Mouse (Mus musculus): ENCODE data around the gene Olfr1281. TPM values are rescaled to one million over a fixed set of nuclear protein-coding genes. Genes with fewer than 3 reads are reported as not detected.
"Not testable (repeated sequence)": the region's sequence is repeated elsewhere in the genome, so short reads cannot be mapped to it uniquely, and the experiment has no call there.

Olfr1281 gene
- not detected for total RNA-seq (2021)

DNA sequence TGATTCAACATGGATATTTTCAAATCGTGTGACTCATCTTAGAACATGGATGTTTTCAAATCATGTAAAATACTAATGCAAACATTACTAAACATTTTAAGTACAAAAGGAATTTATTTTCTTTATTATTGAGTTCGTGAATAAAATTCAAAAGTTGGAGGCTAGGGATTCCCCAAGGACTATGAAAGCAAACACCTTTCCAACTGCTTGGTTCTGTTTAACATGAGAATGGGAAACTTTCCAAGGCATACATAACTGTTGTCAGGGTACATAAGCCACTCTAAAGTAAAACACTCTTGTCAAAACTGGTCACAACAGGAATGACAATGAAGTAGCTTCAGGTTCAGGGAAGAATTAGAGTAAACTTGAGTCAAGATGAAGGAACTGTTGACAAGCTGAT, at the start of gene Olfr1281:
Olfr1281 (plus strand) TSS at position 301 of the 400 bp plus-strand sequence.
- no peak for DNase-seq
- intact Hi-C loops (cut with DNase I) = no loop called here

DNA sequence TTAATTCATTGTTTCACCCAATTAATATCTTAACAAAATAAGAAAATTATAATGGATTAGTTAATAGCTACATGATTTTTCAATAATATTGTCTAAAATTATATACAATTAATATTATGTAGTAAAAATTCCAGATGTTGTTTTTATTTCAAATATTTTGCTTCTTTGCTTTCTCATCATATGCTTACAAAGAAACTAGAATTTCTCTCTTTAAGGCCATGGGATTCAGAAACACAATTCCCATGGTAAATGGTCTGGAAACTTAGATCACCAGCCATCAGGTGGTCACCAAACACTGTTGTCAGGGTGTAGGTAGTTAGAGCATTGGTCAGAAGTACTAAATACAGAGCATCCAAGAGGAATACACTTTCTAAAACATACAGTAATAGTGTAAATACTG, 36.5 kb upstream of the Olfr1281 start, which contains the start of gene Olfr1278:
Olfr1278 (plus strand) TSS at position 301 of the 400 bp plus-strand sequence.
- intact Hi-C loops (cut with DNase I) = no loop called here
- no peak for DNase-seq

DNA sequence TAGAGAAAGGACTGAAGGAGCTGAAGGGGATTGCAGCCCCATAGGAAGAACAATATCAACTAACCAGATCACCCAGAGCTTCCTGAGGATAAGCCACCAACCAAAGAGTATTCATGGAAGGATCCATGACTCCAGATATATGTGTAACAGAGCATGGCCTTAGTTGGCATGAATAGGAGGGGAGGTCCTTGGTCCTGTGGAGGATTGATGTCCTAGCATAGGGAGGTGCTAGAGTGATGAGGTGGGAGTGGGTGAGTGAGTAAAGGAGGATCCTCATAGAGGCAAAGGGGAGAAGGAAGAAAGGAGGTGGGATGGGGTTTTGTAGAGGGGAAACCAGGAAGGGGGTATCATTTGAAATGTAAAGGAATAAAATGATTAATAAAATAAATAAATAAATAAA, 27.8 kb upstream of the Olfr1281 start:
- DNase-seq = no peak
- intact Hi-C loops (cut with DNase I) = no loop called here

DNA sequence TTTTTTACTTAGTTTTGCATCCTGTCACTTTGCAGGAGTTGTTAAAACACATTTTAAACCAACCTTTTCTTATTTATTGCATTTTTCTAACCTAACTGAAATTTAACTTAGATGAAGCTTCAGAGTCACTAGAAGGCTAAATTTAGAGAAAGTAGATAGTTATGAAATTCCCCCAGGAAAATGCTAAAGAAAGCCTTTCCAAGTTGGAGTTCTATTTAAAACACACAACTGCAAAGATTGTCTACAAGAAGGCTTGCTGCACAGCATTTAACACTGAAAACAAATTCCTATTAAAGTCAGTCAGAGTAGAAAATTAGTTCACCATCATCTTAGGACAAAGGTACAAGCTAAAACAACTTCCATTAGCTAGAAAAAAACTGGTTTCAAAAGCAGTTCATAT, 25.9 kb upstream of the Olfr1281 start, which contains the start of gene Olfr1279:
Olfr1279 (plus strand) TSS at position 262 of the 400 bp plus-strand sequence.
- no peak for DNase-seq
- intact Hi-C loops (cut with DNase I) = no loop called here

DNA sequence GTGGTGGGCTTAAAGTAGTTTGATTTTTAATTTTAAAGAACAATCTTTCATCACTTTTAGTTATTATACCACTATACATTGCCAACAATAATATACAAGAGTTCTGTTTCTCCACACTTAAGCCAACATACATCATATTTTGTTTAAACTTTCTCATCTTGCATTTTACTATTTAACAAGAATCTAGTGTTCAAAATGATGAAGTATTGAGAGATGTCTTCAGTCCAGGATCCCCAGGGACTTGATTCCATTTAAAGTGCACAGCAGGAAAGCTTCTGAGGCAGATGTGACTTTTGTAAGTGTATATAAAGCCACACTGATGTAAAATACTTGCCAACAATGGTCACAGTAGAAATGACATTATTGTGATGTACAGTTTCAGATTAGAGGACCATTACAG, 12.6 kb upstream of the Olfr1281 start, which contains the start of gene Olfr1280:
Olfr1280 (plus strand) TSS at position 301 of the 400 bp plus-strand sequence.
- intact Hi-C loops (cut with DNase I) = no loop called here
- no peak for DNase-seq

DNA sequence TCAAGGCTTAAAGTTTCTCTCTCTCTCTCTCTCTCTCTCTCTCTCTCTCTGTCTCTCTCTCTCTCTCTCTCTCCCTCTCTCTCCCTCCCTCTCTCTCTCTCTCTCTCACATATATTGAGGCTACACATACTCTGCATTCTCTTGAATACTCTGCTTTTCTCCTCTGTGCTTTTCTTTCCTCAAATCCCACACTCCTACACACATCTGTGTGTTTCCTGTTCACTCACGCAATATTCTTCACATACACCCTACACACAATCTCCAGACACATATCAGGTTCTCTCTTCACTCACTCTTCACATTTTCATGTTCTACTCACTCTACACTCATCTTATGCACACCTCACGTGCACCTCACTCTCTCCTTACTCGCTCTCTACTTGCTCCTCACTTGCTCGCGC, 7.4 kb downstream of the Olfr1281 start:
- intact Hi-C loops (cut with DNase I); DNase-seq: not testable (repeated sequence)

DNA sequence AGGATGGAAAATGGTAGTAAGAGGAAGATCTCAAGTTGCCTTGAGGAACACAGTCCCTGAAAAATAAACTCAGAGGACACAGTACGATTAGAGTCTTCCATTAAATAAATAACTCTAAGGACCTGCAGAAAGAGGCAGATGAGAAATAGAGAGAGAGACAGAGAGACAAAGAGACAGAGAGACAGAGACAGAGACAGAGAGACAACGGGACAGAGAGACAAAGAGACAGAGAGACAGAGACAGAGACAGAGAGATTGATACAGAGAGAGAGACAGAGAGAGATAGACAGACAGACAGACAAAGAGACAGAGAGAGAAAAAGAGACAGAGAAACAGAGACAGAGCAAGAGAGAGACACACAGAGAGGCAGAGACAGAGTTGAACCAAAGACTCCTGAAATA, 9.7 kb downstream of the Olfr1281 start, which contains the start of gene Olfr1282:
Olfr1282 (minus strand) TSS at position 101 of the 400 bp plus-strand sequence.
- intact Hi-C loops (cut with DNase I) = no loop called here
- no peak for DNase-seq

DNA sequence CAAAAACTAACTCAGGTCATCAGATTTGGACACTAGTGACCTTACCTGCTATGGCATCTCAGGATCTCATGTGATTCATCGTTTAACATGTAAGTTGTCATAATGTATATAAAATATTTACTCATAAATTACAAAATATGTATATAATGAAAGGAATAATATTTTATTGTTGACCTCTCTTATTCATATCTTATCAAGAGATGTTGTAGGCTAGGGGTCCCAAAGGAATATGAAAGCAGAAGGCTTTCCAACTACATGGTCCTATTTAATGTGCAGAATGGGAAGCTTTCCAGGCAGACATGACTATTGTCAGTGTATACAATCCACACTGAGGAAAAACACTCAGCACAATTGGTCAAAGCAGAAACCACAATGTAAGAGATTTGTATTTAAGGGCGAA, 40.2 kb downstream of the Olfr1281 start, which contains the start of gene Olfr1283:
Olfr1283 (plus strand) TSS at position 301 of the 400 bp plus-strand sequence.
- intact Hi-C loops (cut with DNase I) = no loop called here

DNA sequence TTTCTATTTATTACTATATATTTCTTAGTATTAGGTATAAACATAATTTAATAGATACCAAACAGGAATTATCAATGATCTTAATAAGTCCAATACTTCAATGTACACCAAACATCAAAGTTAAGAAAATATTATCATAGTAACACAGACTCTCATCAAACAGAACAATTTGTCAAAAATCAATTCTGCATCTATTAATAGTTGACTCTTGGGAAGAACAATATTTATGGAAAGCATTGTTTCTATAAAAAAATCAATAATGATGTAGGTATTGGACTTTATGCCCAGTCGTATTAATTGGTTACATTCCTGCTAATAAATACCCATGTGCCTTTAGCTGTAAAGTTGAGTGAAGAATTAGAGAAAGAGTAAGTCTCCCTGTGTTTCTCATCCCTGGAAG, 48.9 kb downstream of the Olfr1281 start, which contains the start of gene Olfr1284:
Olfr1284 (plus strand) TSS at position 301 of the 400 bp plus-strand sequence.
- intact Hi-C loops (cut with DNase I) = no loop called here
- DNase-seq = no peak

More for the DNA sequence above, 40.2 kb downstream of the Olfr1281 start, which contains the start of gene Olfr1283:
- no peak for DNase-seq

Other genes starting within 250 kb of the Olfr1281 start
- gene Gm13941, start 220.5 kb upstream of the Olfr1281 start, total RNA-seq (2021) = not detected
- gene Gm15130, start 173.6 kb upstream of the Olfr1281 start, total RNA-seq (2021) = not detected
- not detected for gene 4930430A15Rik, start 96.9 kb upstream of the Olfr1281 start, total RNA-seq (2021)
- not detected for gene Olfr1275, start 91.2 kb upstream of the Olfr1281 start, total RNA-seq (2021)
- not detected for gene Olfr1276, start 72.0 kb upstream of the Olfr1281 start, total RNA-seq (2021)
- not detected for gene Olfr1277, start 52.4 kb upstream of the Olfr1281 start, total RNA-seq (2021)
- gene Olfr1278, start 36.4 kb upstream of the Olfr1281 start, total RNA-seq (2021) = not detected
- not detected for gene Olfr1279, start 25.9 kb upstream of the Olfr1281 start, total RNA-seq (2021)
- gene Olfr1280, start 12.5 kb upstream of the Olfr1281 start, total RNA-seq (2021) = not detected
- not detected for gene Olfr1282, start 9.6 kb downstream of the Olfr1281 start, total RNA-seq (2021)
- gene Olfr1283, start 40.3 kb downstream of the Olfr1281 start, total RNA-seq (2021) = not detected
- gene Olfr1284, start 49.0 kb downstream of the Olfr1281 start, total RNA-seq (2021) = not detected
- not detected for gene Olfr1286, start 96.6 kb downstream of the Olfr1281 start, total RNA-seq (2021)
- not detected for gene Olfr1287, start 122.6 kb downstream of the Olfr1281 start, total RNA-seq (2021)
- gene Olfr1288, start 147.6 kb downstream of the Olfr1281 start, total RNA-seq (2021) = not detected
- not detected for gene Olfr1289, start 154.3 kb downstream of the Olfr1281 start, total RNA-seq (2021)
- gene Olfr1290, start 167.3 kb downstream of the Olfr1281 start, total RNA-seq (2021) = not detected
- not detected for gene Olfr1291-ps1, start 170.7 kb downstream of the Olfr1281 start, total RNA-seq (2021)
- not detected for gene Olfr1293-ps, start 198.7 kb downstream of the Olfr1281 start, total RNA-seq (2021)
- not detected for gene Olfr1294, start 213.8 kb downstream of the Olfr1281 start, total RNA-seq (2021)
- gene Olfr1295, start 243.2 kb downstream of the Olfr1281 start, total RNA-seq (2021) = not detected

Measured in heart, postnatal 36 days (tissue).